Mouse (Mus musculus): ENCODE data around the gene Myl3. TPM values are rescaled to one million over a fixed set of nuclear protein-coding genes. Genes with fewer than 3 reads are reported as not detected.

Myl3 gene
- total RNA-seq, 2 experiments from 2014 or later, result not detected

- ATAC-seq (replicated peaks; ENCODE audit: poor library complexity, severe bottlenecking), result 0 out of 2 replicates have a peak, but pooled peaks have one; percentile 16
These were observed 14.8 kb upstream of the Myl3 start for GRCm38 (mm10) chr9:110726867-110727266.

- ATAC-seq (replicated peaks; ENCODE audit: poor library complexity, severe bottlenecking), result no peak
These were observed 11.8 kb upstream of the Myl3 start for GRCm38 (mm10) chr9:110729841-110730240.

GRCm38 (mm10) chr9:110731859-110732258 lies 9.8 kb upstream of the Myl3 start:
- no peak for ATAC-seq (replicated peaks; ENCODE audit: poor library complexity, severe bottlenecking)

- ATAC-seq (replicated peaks; ENCODE audit: poor library complexity, severe bottlenecking), result peak; percentile 83
These were observed 9.0 kb upstream of the Myl3 start for GRCm38 (mm10) chr9:110732623-110733022.

- peak; percentile 10; the same call in 1 of the 2 replicates for ATAC-seq (replicated peaks; ENCODE audit: poor library complexity, severe bottlenecking)
These were observed 8.6 kb upstream of the Myl3 start for GRCm38 (mm10) chr9:110733102-110733501.

- ATAC-seq (replicated peaks; ENCODE audit: poor library complexity, severe bottlenecking), result peak; percentile 28; the same call in 1 of the 2 replicates
These were observed 7.5 kb upstream of the Myl3 start for GRCm38 (mm10) chr9:110734154-110734553.

GRCm38 (mm10) chr9:110736362-110736761 lies 5.3 kb upstream of the Myl3 start:
- no peak for ATAC-seq (replicated peaks; ENCODE audit: poor library complexity, severe bottlenecking)

- ATAC-seq (replicated peaks; ENCODE audit: poor library complexity, severe bottlenecking), result no peak
These were observed 3.6 kb upstream of the Myl3 start for GRCm38 (mm10) chr9:110738054-110738453.

GRCm38 (mm10) chr9:110739961-110740360 lies 1.7 kb upstream of the Myl3 start:
- peak; percentile 21; the same call in 1 of the 2 replicates for ATAC-seq (replicated peaks; ENCODE audit: poor library complexity, severe bottlenecking)

- peak; percentile 54 for ATAC-seq (replicated peaks; ENCODE audit: poor library complexity, severe bottlenecking)
These were observed 762 bp downstream of the Myl3 start for GRCm38 (mm10) chr9:110742295-110742950.

- no peak for ATAC-seq (replicated peaks; ENCODE audit: poor library complexity, severe bottlenecking)
These were observed 1.3 kb downstream of the Myl3 start for GRCm38 (mm10) chr9:110742951-110743455.

GRCm38 (mm10) chr9:110743456-110744323 lies 2.0 kb downstream of the Myl3 start:
- no peak for ATAC-seq (replicated peaks; ENCODE audit: poor library complexity, severe bottlenecking)

- ATAC-seq (replicated peaks; ENCODE audit: poor library complexity, severe bottlenecking), result no peak
These were observed 4.1 kb downstream of the Myl3 start for GRCm38 (mm10) chr9:110745752-110746151.

- ATAC-seq (replicated peaks; ENCODE audit: poor library complexity, severe bottlenecking), result no peak
These were observed 4.6 kb downstream of the Myl3 start for GRCm38 (mm10) chr9:110746238-110746637.

- no peak for ATAC-seq (replicated peaks; ENCODE audit: poor library complexity, severe bottlenecking)
These were observed 5.3 kb downstream of the Myl3 start, which contains the start of gene Pth1r for GRCm38 (mm10) chr9:110746961-110747360. Gene Pth1r, minus strand, starts transcription at chr9:110747145.

- no peak for ATAC-seq (replicated peaks; ENCODE audit: poor library complexity, severe bottlenecking)
These were observed 6.8 kb downstream of the Myl3 start for GRCm38 (mm10) chr9:110748451-110748850.

- ATAC-seq (replicated peaks; ENCODE audit: poor library complexity, severe bottlenecking), result no peak
These were observed 8.9 kb downstream of the Myl3 start for GRCm38 (mm10) chr9:110750404-110751187.

- ATAC-seq (replicated peaks; ENCODE audit: poor library complexity, severe bottlenecking), result no peak
These were observed 9.8 kb downstream of the Myl3 start for GRCm38 (mm10) chr9:110751412-110751811.

GRCm38 (mm10) chr9:110752917-110753435 lies 11.3 kb downstream of the Myl3 start:
- no peak for ATAC-seq (replicated peaks; ENCODE audit: poor library complexity, severe bottlenecking)

- no peak for ATAC-seq (replicated peaks; ENCODE audit: poor library complexity, severe bottlenecking)
These were observed 12.1 kb downstream of the Myl3 start for GRCm38 (mm10) chr9:110753773-110754172.

Data from granulocyte monocyte progenitor cell, adult 5-6 weeks (primary cell).